In the genomic region with DNA sequence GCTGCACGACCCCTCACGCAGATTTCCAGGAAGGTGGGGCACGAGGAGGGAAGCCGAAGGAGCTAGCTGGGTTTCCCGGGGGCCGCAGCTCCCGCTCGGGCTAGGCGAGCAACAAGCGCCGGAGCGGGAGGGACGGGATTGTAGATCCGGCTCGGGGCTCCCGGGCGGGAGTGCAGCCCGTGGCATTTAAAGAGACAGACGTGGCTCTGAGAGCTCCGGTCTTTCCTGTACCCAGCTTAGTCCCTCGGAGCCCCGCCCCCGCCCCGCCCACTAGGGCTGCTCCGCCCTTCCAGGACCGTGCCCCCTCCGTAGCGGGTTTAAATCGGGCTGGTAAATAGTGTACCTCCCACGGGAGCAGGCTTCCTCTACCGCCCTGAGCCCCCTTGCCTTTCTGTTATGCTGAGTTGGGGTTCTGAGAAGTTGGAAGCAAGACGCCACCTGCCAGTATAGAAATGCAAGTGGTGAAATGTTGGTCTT, we compare ENCODE assay signal across 8 mouse cellular contexts. TPM values are rescaled to one million over a fixed set of nuclear protein-coding genes. Genes with fewer than 3 reads are reported as not detected.
DNase-seq lines count a peak whose midpoint lies in the region; ATAC-seq and TF ChIP-seq lines count a peak whose summit lies in the region.

No protein-coding gene starts in this region.

- no peaks in the 10 kb centered on the region for H3K27me3 ChIP-seq in hindbrain, embryonic 11.5 days (ENCODE audit: control insufficient read depth, insufficient read depth, low read length)
- H3K27me3 ChIP-seq in lung, postnatal 0 days (replicated peaks; ENCODE audit: insufficient read depth, low read length) = no peaks in the 10 kb centered on the region

- H3K27ac ChIP-seq in ES-E14 (ENCODE audit: insufficient read depth, low read depth, low read length, poor library complexity, severe bottlenecking) = peak overlapping the region; percentile 10; the same call in 1 of the 2 replicates
- H3K27ac ChIP-seq in hindbrain, embryonic 11.5 days (ENCODE audit: low read depth, low read length) = 0 out of 2 replicates have a peak overlapping the region, but pooled peaks have one; percentile 30
- H3K27ac ChIP-seq in lung, postnatal 0 days (ENCODE audit: low read length) = peak overlapping the region; percentile 96

- TF ChIP-seq CTCF in lung, postnatal 0 days (IDR thresholded peaks at IDR 0.05) = peak; percentile 50

- no peaks in the 10 kb centered on the region; the same call in 1 of the 2 replicates for H3K36me3 ChIP-seq in ES-E14 (ENCODE audit: control insufficient read depth, insufficient read depth, low read length, poor library complexity, severe bottlenecking)
- H3K36me3 ChIP-seq in hindbrain, embryonic 11.5 days (ENCODE audit: control insufficient read depth, insufficient read depth, low read length) = no peaks in the 10 kb centered on the region
- H3K36me3 ChIP-seq in lung, postnatal 0 days (ENCODE audit: insufficient read depth, low read length) = no peaks in the 10 kb centered on the region

- peak overlapping the region; percentile 78 to 80 for H3K4me3 ChIP-seq in ES-E14 (ENCODE audit: insufficient read depth in 1 of 2, low read depth in 1 of 2, low read length in 2 of 2, poor library complexity in 1 of 2, severe bottlenecking in 1 of 2)
- peak overlapping the region; percentile 65 for H3K4me3 ChIP-seq in hindbrain, embryonic 11.5 days (ENCODE audit: low read depth, low read length)
- H3K4me3 ChIP-seq in lung, postnatal 0 days (ENCODE audit: low read depth, low read length) = peak overlapping the region; percentile 84

- in situ Hi-C loops in ES-E14 (cut with MboI; ENCODE audit: low sequenced_read_pairs in 2 of 2, unreplicated experiment in 2 of 2) = no loop called here

- H3K9me3 ChIP-seq in ES-E14 (ENCODE audit: control insufficient read depth, insufficient read depth, low read depth, low read length) = no peaks in the 10 kb centered on the region
- no peaks in the 10 kb centered on the region for H3K9me3 ChIP-seq in hindbrain, embryonic 11.5 days (ENCODE audit: control insufficient read depth, low read length)
- no peaks in the 10 kb centered on the region for H3K9me3 ChIP-seq in lung, postnatal 0 days (ENCODE audit: low read length)

- H3K4me1 ChIP-seq in ES-E14 (ENCODE audit: control insufficient read depth in 2 of 2, insufficient read depth in 2 of 2, low read length in 2 of 2, poor library complexity in 1 of 2) = peaks cover 0 to 3% of the 10 kb centered on the region in 2 experiments; a peak in 1 of 4 replicates
- H3K4me1 ChIP-seq in hindbrain, embryonic 11.5 days (replicated peaks; ENCODE audit: control insufficient read depth, insufficient read depth, low read length) = 0 out of 2 replicates have a peak, but pooled peaks cover 2% of the 10 kb centered on the region
- H3K4me1 ChIP-seq in lung, postnatal 0 days (ENCODE audit: insufficient read depth, low read depth, low read length) = no peaks in the 10 kb centered on the region

- WGBS in hindbrain, embryonic 11.5 days = 0% methylated on average over 22 of the region's 32 CpGs
- WGBS in lung, postnatal 0 days = 0% methylated on average over 28 of the region's 32 CpGs

- peak overlapping the region; percentile 67 for H3K9ac ChIP-seq in ES-E14 (ENCODE audit: insufficient read depth, low read depth, low read length, poor library complexity, severe bottlenecking)
- peak overlapping the region; percentile 60 for H3K9ac ChIP-seq in hindbrain, embryonic 11.5 days (ENCODE audit: low read depth, low read length)
- H3K9ac ChIP-seq in lung, postnatal 0 days (replicated peaks; ENCODE audit: low read depth) = peak overlapping the region; percentile 80

- peak overlapping the region; percentile 99 for H3K4me2 ChIP-seq in hindbrain, embryonic 11.5 days (replicated peaks; ENCODE audit: low read depth, low read length)
- H3K4me2 ChIP-seq in lung, postnatal 0 days (replicated peaks; ENCODE audit: low read depth, low read length) = peak overlapping the region; percentile 98

- peak; percentile 37; the same call in 1 of the 2 replicates for TF ChIP-seq EP300 in lung, postnatal 0 days (IDR thresholded peaks at IDR 0.05)

- peak; percentile 71 for DNase-seq in ES-E14 (ENCODE audit: low read depth, low spot score)
- DNase-seq in cerebellum, adult 9-10 months = peak; percentile 54
- DNase-seq in frontal cortex, adult 2 months (ENCODE audit: extremely low spot score in 1 of 2, low spot score in 1 of 2) = peak; percentile 73 to 83
- DNase-seq in hindbrain, embryonic 11.5 days (ENCODE audit: low spot score) = peak; percentile 87
- DNase-seq in layer of hippocampus, postnatal 10 days (ENCODE audit: low spot score in 2 of 2) = peak; percentile 87 to 89
- DNase-seq in lung, postnatal 0 days (ENCODE audit: low spot score) = peak; percentile 97
- DNase-seq in ovary, postnatal 10 days (ENCODE audit: low spot score) = peak; percentile 77
- peak; percentile 86 for DNase-seq in thymus, postnatal 0 days (ENCODE audit: low spot score)

- ATAC-seq in hindbrain, embryonic 11.5 days (ENCODE audit: low FRiP score) = peak; percentile 88
- peak; percentile 94 for ATAC-seq in lung, postnatal 0 days

TF ChIP-seq in ES-E14, 5 proteins besides CTCF, POLR2A, EP300 and RAD21:
- no peak for TF ChIP-seq MAFK (IDR thresholded peaks at IDR 0.05; ENCODE audit: insufficient read depth, low read depth, low read length)
- no peak for TF ChIP-seq CHD2 (IDR thresholded peaks at IDR 0.05; ENCODE audit: low read depth, low read length)
- TF ChIP-seq HCFC1 (IDR thresholded peaks at IDR 0.05; ENCODE audit: borderline replicate concordance, insufficient read depth, low read length) = no peak
- TF ChIP-seq ZNF384 (IDR thresholded peaks at IDR 0.05; ENCODE audit: low read depth, low read length) = no peak
- TF ChIP-seq ZC3H11A (IDR thresholded peaks at IDR 0.05; ENCODE audit: borderline replicate concordance, low read depth, low read length) = no peak

RNA-seq across cellular contexts. Expression of gene Fam84b, which starts 28.8 kb away (rescaled TPM):
- 3.1 and 3.7 TPM in 2 replicates for total RNA-seq in ES-E14 (2012; rRNA removed)
- polyA plus RNA-seq in frontal cortex, adult 2 months (2012; rRNA removed) = 3.9 and 4.2 TPM in 2 replicates
- polyA plus RNA-seq in hindbrain, embryonic 11.5 days (2014; fragmentation: Nextera tagmentation; extraction: Ambion mirVana) = 11.8 and 15.8 TPM in 2 replicates
- total RNA-seq in layer of hippocampus, postnatal 10 days (2021) = 10 to 100 TPM; 12.4 to 14.4 TPM
- polyA plus RNA-seq in lung, postnatal 0 days (2015; fragmentation: Nextera tagmentation; extraction: Ambion mirVana) = 39.0 and 45.9 TPM in 2 replicates
- polyA plus RNA-seq in thymus, postnatal 0 days (2015; fragmentation: Nextera tagmentation; extraction: Ambion mirVana) = 3.8 and 4.2 TPM in 2 replicates

Comparison
In these comparisons a context has a peak if more than half of its experiments do, and no peak if none do; other contexts are left out.
1. Peak in every context shown above with its lines: DNase-seq, ATAC-seq, H3K4me3 ChIP-seq and H3K27ac ChIP-seq.
2. H3K27ac ChIP-seq: peak in every context shown above with its lines; median percentile 96 in lung, postnatal 0 days; 30 in hindbrain, embryonic 11.5 days; 10 in ES-E14.